ENCODE assay signal across 30 mouse cellular contexts in the genomic region with DNA sequence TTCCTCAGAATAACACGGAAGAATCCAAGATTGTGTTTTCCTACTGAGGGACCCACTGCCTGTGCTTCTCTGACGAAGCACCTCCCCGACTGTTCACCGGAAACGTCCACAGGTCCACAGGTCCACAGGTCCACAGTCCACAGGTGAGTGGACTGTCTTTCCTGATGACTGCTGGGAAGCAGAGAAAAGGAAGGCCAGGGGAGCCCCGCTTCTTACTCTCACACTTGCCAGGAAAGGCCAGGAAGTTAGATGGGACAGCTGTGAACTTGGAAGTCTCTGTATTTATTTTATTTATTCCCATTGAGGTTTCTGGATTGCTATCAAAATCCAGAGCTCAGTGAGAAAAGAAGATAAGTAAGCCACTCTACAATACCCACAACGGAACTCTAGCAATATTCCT. TPM values are rescaled to one million over a fixed set of nuclear protein-coding genes. Genes with fewer than 3 reads are reported as not detected.
"Had no signal": no experiment of that assay in that cellular context is flagged by ENCODE, and none has a peak within 500 bp of the region (broad histone marks: within the 10 kb centered on the region; RNA-seq: fewer than 3 reads in every experiment).

No protein-coding gene starts in this region.

- H3K4me3 ChIP-seq: gastrocnemius, adult 2 months; heart, embryonic 10.5 days; heart, embryonic 12.5 days; hindbrain, embryonic 10.5 days; hindbrain, embryonic 12.5 days; intestine, embryonic 15.5 days; layer of hippocampus, adult 2 months; left cerebral cortex, adult 2 months; limb, embryonic 10.5 days; limb, embryonic 12.5 days; liver, embryonic 13.5 days; liver, embryonic 15.5 days had no signal

- H3K27me3 ChIP-seq: heart, embryonic 12.5 days; hindbrain, embryonic 12.5 days; intestine, embryonic 15.5 days; limb, embryonic 12.5 days; liver, embryonic 13.5 days; liver, embryonic 15.5 days had no signal

- ATAC-seq: hindbrain, embryonic 16.5 days; inflammation-experienced regulatory T-cells, adult 6 months; intestine, embryonic 15.5 days; intestine, postnatal 0 days had no signal

- H3K4me1 ChIP-seq: heart, embryonic 10.5 days; heart, embryonic 12.5 days; hindbrain, embryonic 10.5 days; hindbrain, embryonic 12.5 days; intestine, embryonic 15.5 days; limb, embryonic 12.5 days; liver, embryonic 13.5 days; liver, embryonic 15.5 days had no signal

- H3K4me2 ChIP-seq: heart, embryonic 12.5 days; hindbrain, embryonic 12.5 days; hindbrain, embryonic 14.5 days; intestine, embryonic 15.5 days; limb, embryonic 12.5 days; liver, embryonic 11.5 days; liver, embryonic 13.5 days; liver, embryonic 15.5 days had no signal

- H3K27ac ChIP-seq: gastrocnemius, adult 2 months; heart, embryonic 10.5 days; hindbrain, embryonic 10.5 days; hindbrain, embryonic 12.5 days; hindbrain, embryonic 14.5 days; intestine, embryonic 15.5 days; layer of hippocampus, adult 2 months; left cerebral cortex, adult 2 months; limb, embryonic 10.5 days; limb, embryonic 12.5 days; liver, embryonic 13.5 days; liver, embryonic 15.5 days had no signal

- H3K9ac ChIP-seq: heart, embryonic 12.5 days; hindbrain, embryonic 12.5 days; hindbrain, embryonic 14.5 days; intestine, embryonic 15.5 days; limb, embryonic 12.5 days; liver, embryonic 13.5 days; liver, embryonic 15.5 days had no signal

- H3K36me3 ChIP-seq: heart, embryonic 10.5 days; heart, embryonic 12.5 days; hindbrain, embryonic 10.5 days; hindbrain, embryonic 12.5 days; intestine, embryonic 15.5 days; limb, embryonic 10.5 days; limb, embryonic 12.5 days; liver, embryonic 13.5 days; liver, embryonic 15.5 days had no signal

- H3K9me3 ChIP-seq: heart, embryonic 10.5 days; heart, embryonic 12.5 days; hindbrain, embryonic 10.5 days; hindbrain, embryonic 12.5 days; intestine, embryonic 15.5 days; limb, embryonic 10.5 days; limb, embryonic 12.5 days; liver, embryonic 13.5 days; liver, embryonic 15.5 days had no signal

- DNase-seq: gastrocnemius, adult 2 months; gastrocnemius, postnatal 10 days; gastrocnemius, postnatal 25 days; heart, postnatal 10 days; heart, postnatal 4 days; kidney, adult 18-20 months; kidney, adult 8-10 months; kidney, postnatal 25 days; liver; liver, embryonic 13.5 days had no signal

RNA-seq across cellular contexts. Expression of a gene that starts 3.8 kb away (rescaled TPM):
- polyA plus RNA-seq: heart, embryonic 10.5 days; hindbrain, embryonic 10.5 days; inflammation-experienced regulatory T-cells, adult 6 months; limb, embryonic 10.5 days; limb, embryonic 12.5 days; liver, embryonic 11.5 days had no signal

RNA-seq across cellular contexts. Expression of a gene that starts 8.3 kb away (rescaled TPM):
- polyA plus RNA-seq: hindbrain, embryonic 10.5 days; inflammation-experienced regulatory T-cells, adult 6 months; limb, embryonic 10.5 days; limb, embryonic 12.5 days had no signal

RNA-seq across cellular contexts. Expression of a gene that starts 15.5 kb away (rescaled TPM):
- polyA plus RNA-seq: frontal cortex, adult 2 months; heart, embryonic 10.5 days; heart, embryonic 12.5 days; heart, embryonic 14.5 days; heart, embryonic 16.5 days; hindbrain, embryonic 10.5 days; hindbrain, embryonic 12.5 days; hindbrain, embryonic 14.5 days; hindbrain, embryonic 16.5 days; inflammation-experienced regulatory T-cells, adult 6 months; intestine, embryonic 15.5 days; intestine, postnatal 0 days; kidney, embryonic 16.5 days; limb, embryonic 10.5 days; limb, embryonic 12.5 days; limb, embryonic 14.5 days; liver, embryonic 11.5 days; liver, embryonic 13.5 days; liver, embryonic 15.5 days had no signal

RNA-seq across cellular contexts. Expression of a gene that starts 18.5 kb away (rescaled TPM):
- polyA plus RNA-seq: inflammation-experienced regulatory T-cells, adult 6 months; limb, embryonic 10.5 days had no signal

RNA-seq across cellular contexts. Expression of a gene that starts 47.8 kb away (rescaled TPM):
- polyA plus RNA-seq: heart, embryonic 10.5 days; inflammation-experienced regulatory T-cells, adult 6 months; limb, embryonic 10.5 days; liver, embryonic 11.5 days had no signal
